Mouse (Mus musculus) left cerebral cortex, postnatal 14 days (tissue): ENCODE measurements around the gene Gm49355. TPM values are rescaled to one million over a fixed set of nuclear protein-coding genes. Genes with fewer than 3 reads are reported as not detected.
"Not testable (repeated sequence)": the region's sequence is repeated elsewhere in the genome, so short reads cannot be mapped to it uniquely, and the experiment has no call there.

Experiments
- DNase-seq, 2 experiments: peaks; one replicate each; pipeline ENCODE4 v3.0.0; 2021 to 2022; ENCODE audit warnings: low spot score in 2 of 2, mixed read lengths in 1 of 2
- intact Hi-C: fragments of 180-260 bp; cut with DNase I; formaldehyde crosslinking; loops from one replicate; pipeline ENCODE4 v1.15.1; 2025
- long read RNA-seq, 2 experiments: library from polyadenylated mRNA; stranded (forward); transcript quantifications; one replicate each; pipeline ENCODE4 v2.0.0; 2021
- total RNA-seq, 2 experiments: library from RNA; stranded (reverse); gene quantifications; 2 replicates each; pipeline ENCODE4 v1.2.3; 2021

Gm49355 gene
- total RNA-seq: under 1 TPM; 0.18 to 0.27 TPM
- long read RNA-seq, experiment 1: 0 reads
- long read RNA-seq, experiment 2: 0 reads

GRCm38 (mm10) chr14:12283641-12284040, at the start of gene Gm49355:
Gene Gm49355 (plus strand): TSS chr14:12283976.
- intact Hi-C loops: loop anchor here (5.0 to 10.0 kb wide), 2 partner anchors 49 to 126 kb away; no protein-coding TSS in a partner anchor

GRCm38 (mm10) chr14:12243726-12244125, 40.0 kb upstream of the Gm49355 start:
- intact Hi-C loops: no loop called here
- no peak for DNase-seq

More at GRCm38 (mm10) chr14:12283641-12284040, at the start of gene Gm49355:
- no peak for DNase-seq

DNA sequence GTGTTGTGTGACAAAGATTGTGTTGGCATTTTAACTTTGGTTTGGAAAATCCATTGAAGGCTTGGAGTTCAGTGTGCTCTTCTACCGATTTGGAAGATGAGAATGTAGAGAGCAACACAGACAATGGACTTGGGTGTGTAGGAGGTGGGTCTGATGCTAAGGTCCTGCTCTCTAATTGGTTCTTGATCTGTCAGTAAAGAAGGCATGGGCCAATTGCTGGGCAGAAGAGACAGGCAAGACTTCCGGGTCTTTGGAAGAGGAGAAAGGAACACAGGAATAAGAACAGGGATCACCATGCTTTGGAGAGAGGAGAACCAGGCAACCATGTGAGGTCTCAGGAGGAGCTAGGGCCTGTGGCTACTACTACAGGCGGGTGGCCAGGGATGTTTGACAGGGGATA, 7.7 kb upstream of the Gm49355 start:
- DNase-seq: no peak
- intact Hi-C loops: no loop called here

DNA sequence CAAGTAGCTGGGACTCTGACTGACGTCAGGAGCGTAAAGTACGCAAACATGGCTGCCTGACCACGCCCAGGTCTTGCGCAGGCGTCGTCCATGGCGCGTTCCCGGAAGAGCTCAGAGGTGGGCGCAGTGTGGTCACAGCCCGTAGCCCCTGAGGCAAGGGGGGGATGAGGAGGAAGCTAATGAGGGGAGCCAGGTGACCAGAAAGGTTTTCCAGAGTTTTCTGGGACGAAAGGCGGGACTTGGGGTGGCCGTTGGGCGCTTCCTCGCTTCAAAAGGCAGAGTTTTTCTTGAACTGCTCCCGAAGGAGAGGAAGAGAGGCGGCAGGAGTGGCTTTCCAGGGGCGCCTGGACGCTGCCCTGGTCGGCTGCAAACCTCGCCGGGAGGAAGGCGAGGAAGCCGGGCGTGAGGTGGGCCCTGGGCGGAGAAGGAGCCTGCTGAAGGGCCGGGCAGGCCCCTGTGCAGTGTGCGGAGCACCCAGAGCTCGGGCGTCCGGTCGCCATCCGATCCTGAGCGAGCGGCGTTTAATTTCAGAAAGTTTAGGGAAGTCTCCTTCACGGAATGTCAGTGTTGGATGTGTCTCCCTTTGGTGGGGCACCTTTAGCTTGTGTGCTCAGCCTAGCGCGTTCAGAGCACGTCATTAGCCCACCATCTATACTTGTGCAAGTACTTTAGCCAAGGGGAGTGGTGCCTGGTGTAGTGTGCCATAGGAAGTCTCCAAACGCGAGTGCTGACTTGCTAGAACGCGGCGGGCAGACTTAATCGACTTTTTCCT, 551 bp downstream of the Gm49355 start, which contains the start of gene 3830406C13Rik:
Gene 3830406C13Rik, plus strand, starts transcription at position 33 of the 772 bp plus-strand sequence.
- intact Hi-C loops: loop anchor here (5.0 to 10.0 kb wide), 2 partner anchors 50 to 127 kb away; no protein-coding TSS in a partner anchor

DNA sequence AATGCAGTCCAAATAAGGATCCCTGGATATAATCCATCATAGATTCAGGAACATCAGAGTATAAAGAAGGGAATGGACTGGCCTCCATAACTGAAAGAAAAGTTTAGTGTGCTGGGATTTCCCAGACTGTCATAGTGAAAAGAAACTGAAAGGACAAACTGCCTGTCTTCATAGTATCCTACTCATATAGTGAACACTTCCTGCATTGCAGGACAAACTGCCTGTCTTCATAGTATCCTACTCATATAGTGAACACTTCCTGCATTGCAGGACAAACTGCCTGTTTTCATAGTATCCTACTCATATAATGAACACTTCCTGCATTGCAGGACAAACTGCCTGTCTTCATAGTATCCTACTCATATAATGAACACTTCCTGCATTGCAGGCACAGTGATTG, 6.0 kb downstream of the Gm49355 start:
- DNase-seq: not testable (repeated sequence)
- intact Hi-C loops: loop anchor here (10.0 kb wide), 1 partner anchor 55 kb away; no protein-coding TSS in a partner anchor

More for the DNA sequence above, 551 bp downstream of the Gm49355 start, which contains the start of gene 3830406C13Rik:
- DNase-seq: peak; percentile 84 to 87

DNA sequence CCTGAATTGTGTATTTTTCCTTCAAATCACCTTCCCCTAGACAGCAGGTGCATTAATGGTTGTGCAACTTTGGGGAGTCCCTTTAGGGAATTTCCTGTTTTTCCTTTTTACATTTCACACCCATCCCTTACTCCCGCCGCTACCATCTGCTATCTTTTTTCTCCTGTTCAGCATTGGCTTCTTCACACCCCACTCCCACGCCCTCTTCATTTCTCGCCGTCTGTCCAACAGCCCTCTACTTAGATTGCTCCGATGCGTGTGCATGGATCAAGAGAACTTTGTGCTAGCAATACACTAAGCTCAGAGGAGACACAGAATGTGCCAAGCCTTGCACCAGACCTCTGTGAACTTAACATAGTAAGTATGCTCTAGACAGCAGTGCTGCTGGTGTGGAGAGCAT, 12.6 kb downstream of the Gm49355 start:
- DNase-seq: peak; percentile 72 to 75
- intact Hi-C loops: no loop called here

- intact Hi-C loops: no loop called here
- DNase-seq: no peak
These were observed 15.4 kb downstream of the Gm49355 start for GRCm38 (mm10) chr14:12299171-12299570.

- intact Hi-C loops: loop anchor here (2.0 to 10.0 kb wide), 2 partner anchors 231 to 895 kb away; no protein-coding TSS in a partner anchor
- no peak for DNase-seq
These were observed 15.9 kb downstream of the Gm49355 start for GRCm38 (mm10) chr14:12299654-12300053.

- DNase-seq: no peak
- intact Hi-C loops: loop anchor here (2.0 to 10.0 kb wide), 2 partner anchors 231 to 895 kb away; no protein-coding TSS in a partner anchor
These were observed 16.5 kb downstream of the Gm49355 start for GRCm38 (mm10) chr14:12300275-12300674.

- intact Hi-C loops: loop anchor here (2.0 to 10.0 kb wide), 2 partner anchors 230 to 894 kb away; no protein-coding TSS in a partner anchor
These were observed 16.9 kb downstream of the Gm49355 start for GRCm38 (mm10) chr14:12300677-12301076.

DNA sequence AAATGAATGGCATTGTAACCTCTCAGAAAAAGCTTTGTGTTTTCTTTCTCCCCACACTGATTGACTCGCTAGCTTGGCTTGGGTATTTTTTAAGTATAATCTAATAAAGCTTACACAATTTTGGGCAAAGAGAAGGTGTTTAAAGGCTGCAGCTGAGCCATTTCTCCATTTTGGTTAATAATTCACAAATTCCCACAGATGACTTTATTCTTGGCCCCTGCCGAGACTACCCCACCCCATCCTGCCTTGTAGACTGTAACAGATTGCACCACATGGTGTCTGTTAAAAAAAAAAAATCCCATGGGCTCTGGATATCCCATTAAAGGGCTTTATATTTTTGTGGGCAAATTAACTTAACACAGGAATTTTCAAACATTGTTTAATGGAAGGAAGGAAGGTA, 19.3 kb downstream of the Gm49355 start:
- intact Hi-C loops: loop anchor here (10.0 kb wide), 1 partner anchor 892 kb away; no protein-coding TSS in a partner anchor
- DNase-seq: no peak

More at GRCm38 (mm10) chr14:12300677-12301076, 16.9 kb downstream of the Gm49355 start:
- DNase-seq: peak; percentile 14 to 64

GRCm38 (mm10) chr14:12333622-12334021, 49.8 kb downstream of the Gm49355 start:
- no peak for DNase-seq
- intact Hi-C loops: no loop called here

DNA sequence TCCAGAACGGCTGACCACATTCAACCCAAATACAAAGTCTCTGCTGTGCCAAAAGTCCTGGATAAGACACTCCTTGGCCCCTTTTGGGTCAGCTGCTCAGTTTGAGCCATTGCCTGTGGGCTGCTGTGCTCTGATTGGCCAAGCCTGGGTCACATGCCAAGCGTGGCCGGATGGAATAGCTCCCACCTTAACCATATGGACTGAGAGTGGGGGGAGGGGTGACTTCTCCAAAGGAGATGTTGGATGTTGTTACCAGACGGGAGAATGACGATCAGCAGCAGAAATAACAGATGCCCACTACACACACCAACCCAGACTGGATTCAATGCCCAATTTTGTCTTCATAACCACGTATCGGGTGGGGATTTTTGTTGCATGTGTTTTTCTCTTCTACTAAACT, 51.1 kb downstream of the Gm49355 start:
- DNase-seq: peak in 1 of 2 experiments; percentile 38
- intact Hi-C loops: no loop called here

DNA sequence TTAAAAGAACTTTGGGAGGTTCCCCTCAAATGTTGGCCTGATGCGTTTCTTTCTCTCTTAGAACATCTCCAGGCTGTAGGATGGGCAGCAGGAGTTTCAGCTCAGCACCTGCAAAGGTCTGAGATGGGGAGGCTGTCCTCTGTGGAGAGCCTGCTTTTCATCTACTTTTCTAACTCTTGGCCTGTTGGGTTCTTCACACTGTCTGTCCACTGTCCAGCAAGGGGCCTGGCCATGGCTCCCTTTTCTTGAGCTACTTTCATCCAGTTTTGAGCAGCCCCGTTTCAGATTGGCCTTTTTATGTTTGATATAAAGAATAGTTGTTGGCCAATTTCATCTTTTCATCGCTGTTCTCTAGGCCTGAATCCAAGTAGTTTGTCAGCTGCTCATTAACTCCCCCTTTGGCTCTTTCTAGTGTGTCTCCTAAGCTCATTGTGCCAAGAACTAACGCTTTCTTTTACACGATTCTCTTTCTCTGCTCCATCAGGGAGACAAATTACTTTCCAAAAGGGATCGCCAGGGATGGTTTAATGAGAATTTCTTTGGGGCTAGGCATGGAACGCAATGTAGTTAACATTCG, 53.7 kb downstream of the Gm49355 start:
- peak in 1 of 2 experiments; percentile 61 for DNase-seq
- intact Hi-C loops: no loop called here

DNA sequence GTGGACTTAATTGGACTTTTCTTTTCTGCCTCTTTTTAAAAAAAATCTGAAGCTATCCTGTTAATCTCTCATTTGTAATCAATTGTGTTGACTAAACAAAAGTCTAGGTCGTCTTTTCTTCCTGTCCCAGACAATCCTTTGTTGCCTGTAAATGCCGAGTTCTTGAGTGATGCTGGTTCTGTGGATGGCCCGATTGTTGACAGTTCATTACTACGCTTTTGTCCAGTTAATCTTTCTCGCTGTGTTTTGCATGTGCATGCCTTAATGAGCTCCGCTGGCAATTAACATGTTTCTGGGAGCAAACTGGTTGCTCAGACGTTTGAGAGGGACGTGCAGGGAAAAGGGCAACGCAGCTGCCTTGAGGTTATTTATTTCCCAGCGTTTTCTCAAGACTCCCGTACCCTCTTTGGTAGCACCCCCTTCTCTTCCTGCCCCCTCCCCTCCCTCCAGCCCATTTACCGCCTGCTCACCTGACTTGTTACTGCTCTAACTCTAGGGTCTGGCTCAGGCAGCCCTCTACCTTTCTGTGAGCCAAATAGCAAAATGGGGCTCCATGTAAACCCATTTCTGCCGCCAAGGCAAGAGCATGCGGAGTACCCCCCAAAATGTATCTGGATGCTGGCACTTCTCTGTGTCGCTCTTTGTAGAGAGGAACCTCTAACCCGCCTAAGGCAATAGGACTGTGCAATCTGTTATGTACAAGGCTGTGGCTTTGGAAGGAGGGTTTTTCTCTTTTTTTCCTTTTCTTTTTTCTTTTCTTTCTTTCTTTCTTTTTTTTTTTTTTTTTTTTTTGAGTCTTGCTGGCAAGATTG, 54.4 kb downstream of the Gm49355 start:
- intact Hi-C loops: no loop called here
- peak in 1 of 2 experiments; percentile 64 for DNase-seq

DNA sequence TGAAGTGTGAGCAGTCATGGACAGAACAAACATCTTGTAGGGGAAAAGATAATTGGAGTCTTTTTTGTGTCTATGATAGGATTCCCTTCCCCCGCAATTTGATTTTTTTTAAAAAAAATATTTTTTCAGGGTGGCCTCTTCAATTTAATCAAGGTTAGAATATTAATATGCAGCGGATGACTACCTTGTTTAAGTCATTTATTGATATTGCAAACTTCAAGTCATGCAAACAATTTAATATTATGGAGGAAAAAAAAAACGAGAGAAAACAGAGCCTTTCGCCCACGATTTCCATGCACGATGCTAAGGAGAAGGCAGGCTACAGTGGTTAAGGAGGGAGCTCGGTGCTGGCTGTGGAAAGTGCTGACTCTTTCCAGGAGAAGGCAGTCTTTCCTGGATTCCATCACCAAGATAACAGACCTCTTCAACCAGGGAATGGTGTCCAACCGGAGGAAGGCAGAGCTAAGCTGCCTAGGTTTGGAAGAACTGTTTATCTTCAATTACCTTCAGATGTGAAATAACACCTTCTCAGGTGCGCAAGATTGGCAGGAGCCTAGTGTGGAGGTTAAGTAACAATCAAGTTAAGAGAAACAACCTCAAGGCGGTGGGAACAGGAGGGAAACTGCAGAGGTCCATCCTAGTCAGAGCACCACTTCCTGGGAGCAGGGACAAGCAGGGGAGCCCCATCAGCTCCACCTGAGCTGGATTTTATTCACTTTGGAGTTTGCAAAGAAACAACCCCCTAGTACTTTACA, 55.2 kb downstream of the Gm49355 start:
- no peak for DNase-seq
- intact Hi-C loops: no loop called here

GRCm38 (mm10) chr14:12340238-12341074, 56.7 kb downstream of the Gm49355 start:
- intact Hi-C loops: no loop called here
- DNase-seq: peak in 1 of 2 experiments; percentile 47
